Mouse (Mus musculus): ENCODE data around the gene BC005561.
A peak's percentile ranks its signal among the peaks of the same experiment; 100 is the strongest.

DNA sequence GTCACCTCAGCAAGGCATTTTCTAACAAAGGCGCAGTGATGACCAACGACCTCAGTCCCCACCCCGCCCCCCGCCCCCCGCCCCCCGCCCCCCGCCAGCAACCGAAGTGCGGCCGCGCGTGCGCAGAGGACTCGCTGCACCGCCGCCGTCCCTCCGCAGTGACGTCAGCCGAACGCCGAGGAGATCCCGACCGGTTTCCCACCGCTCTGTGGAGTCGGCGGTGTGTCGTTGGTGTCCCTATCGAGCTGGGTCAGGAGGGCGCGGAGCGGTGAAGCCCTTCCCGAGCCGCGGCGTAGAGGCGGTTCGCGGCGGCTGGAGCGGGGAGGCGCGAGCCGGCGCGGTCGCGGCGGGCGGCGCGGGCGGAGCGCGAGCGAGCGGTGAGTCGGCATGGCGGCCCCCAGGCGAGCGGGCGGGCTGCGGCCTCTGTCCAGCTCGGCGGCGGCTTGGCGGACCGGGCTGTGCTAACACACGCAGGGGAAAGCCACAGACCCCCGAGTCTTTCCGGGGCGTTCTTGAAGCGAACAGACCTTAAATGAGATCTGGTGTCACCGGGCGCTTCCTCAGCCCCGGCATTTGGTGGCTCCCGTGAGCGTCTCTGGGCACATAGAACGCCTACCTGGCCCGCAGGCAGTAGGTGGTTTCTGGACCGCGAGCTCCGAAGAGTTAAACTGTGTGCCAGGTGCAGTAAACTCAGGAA lies at the start of gene BC005561:
- TF ChIP-seq CTCF (IDR thresholded peaks at IDR 0.05; ENCODE audit: borderline replicate concordance, extremely low read depth, insufficient read depth, insufficient read length) (no peak), POLR2A (IDR thresholded peaks at IDR 0.05; ENCODE audit: borderline replicate concordance, extremely low read depth, insufficient read depth, insufficient read length, poor library complexity, severe bottlenecking) (peak; percentile 47; the same call in 1 of the 2 replicates)

All from brain, embryonic 14.5 days (tissue).